Mouse (Mus musculus): ENCODE results near the gene Otop2.

DNA sequence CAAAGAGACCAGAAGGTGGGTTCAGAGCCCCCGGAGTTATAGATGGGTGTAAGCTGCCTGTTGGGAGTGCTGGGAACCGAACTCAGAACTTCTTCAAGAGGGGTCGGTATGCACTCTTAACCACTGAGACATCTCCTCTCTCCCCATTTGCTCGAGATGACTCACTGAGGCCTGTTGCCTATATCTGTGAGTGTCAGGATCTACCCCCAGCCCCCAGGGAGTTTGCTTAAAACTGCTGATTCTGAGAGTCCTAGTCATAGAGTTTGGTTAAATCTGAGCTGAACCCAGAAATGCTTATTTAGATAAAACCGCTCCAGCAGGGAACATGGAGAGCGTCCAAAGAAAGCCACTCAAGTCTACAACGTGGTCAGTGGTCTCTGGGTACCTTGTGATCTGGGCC, 32.8 kb upstream of the Otop2 start:
- TF ChIP-seq CTCF (IDR thresholded peaks at IDR 0.05) (no peak), EP300 (IDR thresholded peaks at IDR 0.05) (no peak)

Data from lung, postnatal 0 days (tissue).